Mouse (Mus musculus): Measurements from ENCODE around the gene Usf3. TPM values are rescaled to one million over a fixed set of nuclear protein-coding genes. Genes with fewer than 3 reads are reported as not detected.
A peak's percentile ranks its signal among the peaks of the same experiment; 100 is the strongest.

The Usf3 gene
- polyA plus RNA-seq, 1 experiment from 2014 or later = 3.6 TPM

DNA sequence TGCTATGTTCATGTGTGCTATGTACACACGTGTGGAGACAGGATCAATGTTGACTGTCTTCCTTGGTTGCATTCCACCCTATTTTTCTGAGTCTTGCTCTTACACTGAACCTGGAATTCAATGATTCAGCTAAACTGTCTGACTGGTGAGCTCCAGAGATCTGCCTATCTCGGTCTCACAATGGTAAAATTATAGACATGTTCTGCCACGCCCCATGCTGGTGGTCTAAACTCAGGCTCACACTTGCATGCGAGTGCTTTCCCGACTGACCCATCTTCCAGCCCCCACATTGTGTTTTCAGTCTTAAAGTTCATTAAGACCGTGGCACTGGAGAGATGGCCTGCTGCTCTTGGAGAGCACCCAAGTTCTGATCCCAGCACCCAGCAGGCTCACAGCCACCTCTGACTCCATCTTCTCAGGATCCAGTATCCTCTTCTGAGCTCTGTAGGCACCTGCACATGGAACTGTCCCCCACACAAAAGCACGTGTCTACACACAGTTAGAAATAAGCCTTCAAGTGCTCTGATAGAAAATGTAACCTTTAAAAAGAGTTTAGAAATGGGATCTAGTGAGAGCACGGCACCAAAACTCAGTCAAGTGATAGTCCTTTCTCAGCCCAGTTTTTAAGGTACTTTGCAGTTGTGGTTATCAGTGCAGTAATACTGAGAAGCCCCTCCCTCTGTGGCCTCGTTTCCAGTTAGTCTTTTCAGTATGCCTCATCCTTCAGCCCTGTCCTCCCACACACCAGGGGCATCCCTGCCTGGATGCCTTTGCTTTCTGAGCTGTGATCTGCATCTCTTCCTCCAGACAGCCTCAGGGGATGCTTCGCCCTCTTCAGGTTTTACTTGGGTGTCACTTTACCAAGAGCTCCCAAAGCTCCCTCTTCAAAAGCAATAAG lies 37.4 kb downstream of the Usf3 start:
- H3K9me3 ChIP-seq = no peaks in the 10 kb centered on the region
- no peaks in the 10 kb centered on the region for H3K4me1 ChIP-seq
- H3K4me2 ChIP-seq = no peak overlapping the region
- peaks cover 48% of the 10 kb centered on the region for H3K36me3 ChIP-seq
- H3K4me3 ChIP-seq = no peak overlapping the region
- 74% methylated on average over 10 of the region's 10 CpGs for WGBS
- no peak overlapping the region for H3K27ac ChIP-seq
- ATAC-seq (ENCODE audit: borderline replicate concordance, extremely low read depth, low FRiP score, low TSS enrichment) = no peak
- H3K9ac ChIP-seq = no peak overlapping the region
- H3K27me3 ChIP-seq = no peaks in the 10 kb centered on the region

GRCm38 (mm10) chr16:44211054-44211414 lies 38.0 kb downstream of the Usf3 start:
- ATAC-seq (ENCODE audit: borderline replicate concordance, extremely low read depth, low FRiP score, low TSS enrichment) = no peak
- Histone ChIP-seq H3K36me3 (peaks cover 51% of the 10 kb centered on the region), H3K4me2 (no peak overlapping the region), H3K4me1 (no peaks in the 10 kb centered on the region), H3K9me3 (no peaks in the 10 kb centered on the region), H3K27me3 (no peaks in the 10 kb centered on the region), H3K27ac (no peak overlapping the region), H3K9ac (no peak overlapping the region), H3K4me3 (no peak overlapping the region)
- WGBS = 83% methylated on average over 1 of the region's 1 CpGs

DNA sequence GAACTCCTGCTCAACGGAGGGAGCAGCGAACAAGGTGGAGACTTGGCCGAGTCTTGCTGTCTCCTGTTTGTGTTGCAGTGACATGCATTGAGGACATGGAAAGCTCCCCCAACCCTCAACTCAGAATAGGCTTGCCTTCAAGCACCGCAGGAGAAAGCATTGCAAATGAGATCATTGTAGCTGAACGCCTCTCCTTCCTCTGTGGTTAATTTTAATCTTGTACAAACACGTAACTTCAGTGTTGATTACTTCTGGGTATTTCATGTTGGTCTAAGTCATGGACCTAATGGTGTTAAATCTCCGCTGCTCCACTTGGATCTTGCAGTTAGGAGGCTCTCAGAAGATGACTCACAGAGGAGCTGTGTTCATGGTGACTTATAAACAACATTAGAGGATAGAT lies 39.7 kb downstream of the Usf3 start:
- H3K9ac ChIP-seq = no peak overlapping the region
- WGBS = 93% methylated on average over 7 of the region's 7 CpGs
- H3K4me1 ChIP-seq = no peaks in the 10 kb centered on the region
- peaks cover 61% of the 10 kb centered on the region for H3K36me3 ChIP-seq
- H3K27ac ChIP-seq = no peak overlapping the region
- ATAC-seq (ENCODE audit: borderline replicate concordance, extremely low read depth, low FRiP score, low TSS enrichment) = no peak
- H3K9me3 ChIP-seq = no peaks in the 10 kb centered on the region
- H3K4me3 ChIP-seq = no peak overlapping the region
- no peak overlapping the region for H3K4me2 ChIP-seq
- no peaks in the 10 kb centered on the region for H3K27me3 ChIP-seq

- Histone ChIP-seq H3K4me2 (no peak overlapping the region), H3K9me3 (no peaks in the 10 kb centered on the region), H3K27ac (no peak overlapping the region), H3K9ac (no peak overlapping the region), H3K4me3 (no peak overlapping the region), H3K36me3 (peaks cover 71% of the 10 kb centered on the region), H3K27me3 (no peaks in the 10 kb centered on the region), H3K4me1 (no peaks in the 10 kb centered on the region)
- 91% methylated on average over 9 of the region's 9 CpGs for WGBS
- ATAC-seq (ENCODE audit: borderline replicate concordance, extremely low read depth, low FRiP score, low TSS enrichment) = no peak
Observed at GRCm38 (mm10) chr16:44215513-44215912, 42.5 kb downstream of the Usf3 start.

DNA sequence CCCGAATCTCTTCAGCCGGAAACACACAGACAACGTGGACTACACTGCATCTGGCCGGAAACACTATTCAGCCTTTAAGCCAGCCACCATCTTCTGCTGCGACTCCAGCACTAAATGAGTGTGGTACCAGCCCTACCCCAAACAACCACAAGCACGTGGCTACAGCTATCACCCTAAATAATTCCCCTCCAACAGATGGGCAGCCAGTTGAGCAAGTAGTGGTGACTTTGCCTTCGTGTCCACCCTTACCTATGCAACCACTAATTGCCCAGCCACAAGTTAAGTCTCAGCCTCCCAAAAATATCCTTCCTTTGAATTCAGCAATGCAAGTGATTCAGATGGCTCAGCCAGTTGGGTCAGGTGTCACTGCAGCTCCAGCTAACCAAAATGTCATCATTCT lies 43.4 kb downstream of the Usf3 start:
- 92% methylated on average over 7 of the region's 7 CpGs for WGBS
- Histone ChIP-seq H3K4me1 (no peaks in the 10 kb centered on the region), H3K4me2 (no peak overlapping the region), H3K27ac (no peak overlapping the region), H3K36me3 (peaks cover 74% of the 10 kb centered on the region), H3K4me3 (no peak overlapping the region), H3K9me3 (no peaks in the 10 kb centered on the region), H3K27me3 (no peaks in the 10 kb centered on the region), H3K9ac (no peak overlapping the region)
- no peak for ATAC-seq (ENCODE audit: borderline replicate concordance, extremely low read depth, low FRiP score, low TSS enrichment)

GRCm38 (mm10) chr16:44221463-44221862 lies 48.4 kb downstream of the Usf3 start:
- H3K4me1 ChIP-seq = no peaks in the 10 kb centered on the region
- WGBS = 72% methylated on average over 6 of the region's 6 CpGs
- no peaks in the 10 kb centered on the region for H3K27me3 ChIP-seq
- peaks cover 47% of the 10 kb centered on the region for H3K36me3 ChIP-seq
- H3K9ac ChIP-seq = no peak overlapping the region
- no peaks in the 10 kb centered on the region for H3K9me3 ChIP-seq
- H3K27ac ChIP-seq = no peak overlapping the region
- ATAC-seq (ENCODE audit: borderline replicate concordance, extremely low read depth, low FRiP score, low TSS enrichment) = no peak
- no peak overlapping the region for H3K4me2 ChIP-seq
- no peak overlapping the region for H3K4me3 ChIP-seq

GRCm38 (mm10) chr16:44226706-44227291 lies 53.8 kb downstream of the Usf3 start:
- H3K36me3 ChIP-seq = 0 out of 2 replicates have a peak, but pooled peaks cover under 1% of the 10 kb centered on the region
- H3K9ac ChIP-seq = no peak overlapping the region
- no peak overlapping the region for H3K4me3 ChIP-seq
- 81% methylated on average over 13 of the region's 13 CpGs for WGBS
- H3K27me3 ChIP-seq = no peaks in the 10 kb centered on the region
- no peak overlapping the region for H3K27ac ChIP-seq
- H3K9me3 ChIP-seq = no peaks in the 10 kb centered on the region; the same call in 1 of the 2 replicates
- no peak overlapping the region for H3K4me2 ChIP-seq
- H3K4me1 ChIP-seq = no peaks in the 10 kb centered on the region
- no peak for ATAC-seq (ENCODE audit: borderline replicate concordance, extremely low read depth, low FRiP score, low TSS enrichment)

DNA sequence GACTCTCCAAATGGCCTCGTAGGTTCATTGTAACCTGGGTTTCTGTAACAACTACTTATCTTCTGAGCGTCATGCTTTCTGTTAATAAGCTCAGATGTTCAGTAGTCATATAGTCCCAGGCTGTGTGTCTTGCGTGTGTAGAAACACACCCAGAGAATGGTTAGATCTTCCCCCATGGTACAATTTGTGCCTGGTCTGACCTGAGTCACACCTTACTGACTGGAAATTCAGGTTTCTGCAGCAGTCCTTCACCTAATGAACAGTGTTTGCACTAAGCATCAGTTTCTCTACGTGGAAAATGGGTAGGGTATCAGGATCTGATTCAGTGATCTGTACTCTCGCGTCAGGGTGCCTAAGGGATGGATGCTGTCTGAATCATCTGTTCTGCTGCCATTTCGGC lies 60.0 kb downstream of the Usf3 start:
- 79% methylated on average over 7 of the region's 7 CpGs for whole genome bisulfite sequencing
- Histone ChIP-seq H3K9me3 (no peaks in the 10 kb centered on the region; the same call in 1 of the 2 replicates), H3K4me3 (no peak overlapping the region), H3K36me3 (no peaks in the 10 kb centered on the region), H3K4me2 (no peak overlapping the region), H3K9ac (no peak overlapping the region), H3K4me1 (no peaks in the 10 kb centered on the region), H3K27me3 (no peaks in the 10 kb centered on the region), H3K27ac (no peak overlapping the region)
- ATAC-seq (ENCODE audit: borderline replicate concordance, extremely low read depth, low FRiP score, low TSS enrichment) = no peak

GRCm38 (mm10) chr16:44237836-44238235 lies 64.8 kb downstream of the Usf3 start:
- 71% methylated on average over 3 of the region's 3 CpGs for WGBS
- no peak for ATAC-seq (ENCODE audit: borderline replicate concordance, extremely low read depth, low FRiP score, low TSS enrichment)
- Histone ChIP-seq H3K4me2 (no peak overlapping the region), H3K36me3 (no peaks in the 10 kb centered on the region), H3K4me1 (no peaks in the 10 kb centered on the region), H3K27me3 (no peaks in the 10 kb centered on the region), H3K4me3 (no peak overlapping the region), H3K9me3 (no peaks in the 10 kb centered on the region), H3K27ac (no peak overlapping the region), H3K9ac (no peak overlapping the region)

- Histone ChIP-seq H3K4me2 (no peak overlapping the region), H3K4me3 (no peak overlapping the region), H3K9me3 (no peaks in the 10 kb centered on the region), H3K27ac (no peak overlapping the region), H3K27me3 (no peaks in the 10 kb centered on the region), H3K9ac (no peak overlapping the region), H3K36me3 (no peaks in the 10 kb centered on the region), H3K4me1 (no peaks in the 10 kb centered on the region)
- ATAC-seq (ENCODE audit: borderline replicate concordance, extremely low read depth, low FRiP score, low TSS enrichment) = no peak
- 30% methylated on average over 10 of the region's 10 CpGs for WGBS
Observed at GRCm38 (mm10) chr16:44238835-44239263, 65.8 kb downstream of the Usf3 start.

- no peak overlapping the region for H3K4me3 ChIP-seq
- no peaks in the 10 kb centered on the region for H3K27me3 ChIP-seq
- WGBS = 61% methylated on average over 8 of the region's 8 CpGs
- ATAC-seq (ENCODE audit: borderline replicate concordance, extremely low read depth, low FRiP score, low TSS enrichment) = no peak
- no peaks in the 10 kb centered on the region for H3K36me3 ChIP-seq
- H3K9ac ChIP-seq = no peak overlapping the region
- H3K4me2 ChIP-seq = no peak overlapping the region
- H3K4me1 ChIP-seq = no peaks in the 10 kb centered on the region
- no peak overlapping the region for H3K27ac ChIP-seq
- no peaks in the 10 kb centered on the region for H3K9me3 ChIP-seq
Observed at GRCm38 (mm10) chr16:44240406-44240805, 67.4 kb downstream of the Usf3 start.

GRCm38 (mm10) chr16:44242633-44243032 lies 69.6 kb downstream of the Usf3 start:
- no peaks in the 10 kb centered on the region for H3K36me3 ChIP-seq
- 0 out of 2 replicates have a peak, but pooled peaks have one; percentile 63 for ATAC-seq (ENCODE audit: borderline replicate concordance, extremely low read depth, low FRiP score, low TSS enrichment)
- no peak overlapping the region for H3K27ac ChIP-seq
- no peaks in the 10 kb centered on the region for H3K27me3 ChIP-seq
- no peak overlapping the region for H3K4me2 ChIP-seq
- H3K9ac ChIP-seq = no peak overlapping the region
- no peaks in the 10 kb centered on the region for H3K4me1 ChIP-seq
- WGBS = 0% methylated on average over 1 of the region's 1 CpGs
- H3K4me3 ChIP-seq = no peak overlapping the region
- H3K9me3 ChIP-seq = no peaks in the 10 kb centered on the region

Measured in lung, embryonic 15.5 days (tissue).